In genomic region chr6:115174845-115175244, GRCm38 (mm10) we compare ENCODE assay signal across 10 mouse cellular contexts. TPM values are rescaled to one million over a fixed set of nuclear protein-coding genes. Genes with fewer than 3 reads are reported as not detected.
DNase-seq lines count a peak whose midpoint lies in the region; ATAC-seq and TF ChIP-seq lines count a peak whose summit lies in the region.
"Had no signal": no experiment of that assay in that cellular context is flagged by ENCODE, and none has a peak within 500 bp of the region (broad histone marks: within the 10 kb centered on the region; RNA-seq: fewer than 3 reads in every experiment).

No protein-coding gene starts in this region.

- no peaks in the 10 kb centered on the region; the same call in 1 of the 2 replicates for H3K4me1 ChIP-seq in forebrain, postnatal 0 days (ENCODE audit: insufficient read depth)
- peaks cover under 1% of the 10 kb centered on the region; the same call in 1 of the 2 replicates for H3K4me1 ChIP-seq in forebrain, embryonic 13.5 days
- no peaks in the 10 kb centered on the region for H3K4me1 ChIP-seq in midbrain, embryonic 14.5 days (ENCODE audit: control insufficient read depth, insufficient read depth, low read length)
- H3K4me1 ChIP-seq in midbrain, embryonic 13.5 days (replicated peaks) = no peaks in the 10 kb centered on the region
- no peaks in the 10 kb centered on the region for H3K4me1 ChIP-seq in embryonic facial prominence, embryonic 10.5 days
- no peaks in the 10 kb centered on the region for H3K4me1 ChIP-seq in small intestine, adult 2 months (ENCODE audit: control insufficient read depth, insufficient read depth, insufficient read length, low read length)

- 32% methylated on average over 3 of the region's 3 CpGs for WGBS in forebrain, postnatal 0 days
- WGBS in forebrain, embryonic 13.5 days = 36% methylated on average over 3 of the region's 3 CpGs
- WGBS in midbrain, embryonic 14.5 days = 37% methylated on average over 3 of the region's 3 CpGs
- 42% methylated on average over 3 of the region's 3 CpGs for WGBS in midbrain, embryonic 13.5 days
- WGBS in embryonic facial prominence, embryonic 10.5 days = 39% methylated on average over 3 of the region's 3 CpGs
- 18% methylated on average over 3 of the region's 3 CpGs for WGBS in small intestine, adult 2 months

- no peaks in the 10 kb centered on the region for H3K36me3 ChIP-seq in forebrain, postnatal 0 days (ENCODE audit: insufficient read depth)
- no peaks in the 10 kb centered on the region for H3K36me3 ChIP-seq in forebrain, embryonic 13.5 days (ENCODE audit: poor library complexity, severe bottlenecking)
- H3K36me3 ChIP-seq in midbrain, embryonic 14.5 days (ENCODE audit: control insufficient read depth, insufficient read depth, low read length) = no peaks in the 10 kb centered on the region
- H3K36me3 ChIP-seq in midbrain, embryonic 13.5 days = no peaks in the 10 kb centered on the region
- H3K36me3 ChIP-seq in embryonic facial prominence, embryonic 10.5 days (replicated peaks) = no peaks in the 10 kb centered on the region
- no peaks in the 10 kb centered on the region for H3K36me3 ChIP-seq in small intestine, adult 2 months (ENCODE audit: control insufficient read depth, insufficient read depth, low read length)

- DNase-seq in forebrain, postnatal 0 days = peak; percentile 26
- peak; percentile 57 for DNase-seq in midbrain, embryonic 14.5 days
- DNase-seq in embryonic facial prominence, embryonic 10.5 days (ENCODE audit: low spot score) = peak; percentile 22
- DNase-seq in B cell, adult 2 months = no peak

- peak; percentile 78 for TF ChIP-seq CTCF in forebrain, postnatal 0 days (IDR thresholded peaks at IDR 0.05; ENCODE audit: low read depth)
- TF ChIP-seq CTCF in small intestine, adult 2 months (IDR thresholded peaks at IDR 0.05; ENCODE audit: extremely low read depth, insufficient read length, insufficient replicate concordance, low read depth, low read length) = peak; percentile 46; the same call in 1 of the 2 replicates

- no peak for TF ChIP-seq POLR2A in small intestine, adult 2 months (IDR thresholded peaks at IDR 0.05; ENCODE audit: low read depth, low read length)

- ATAC-seq in forebrain, postnatal 0 days = no peak
- ATAC-seq in forebrain, embryonic 13.5 days = no peak
- ATAC-seq in midbrain, embryonic 14.5 days (ENCODE audit: low FRiP score, low TSS enrichment) = no peak
- no peak for ATAC-seq in midbrain, embryonic 13.5 days
- ATAC-seq in inflammation-experienced regulatory T-cells, adult 6 months = no peak

- H3K27me3 ChIP-seq in forebrain, postnatal 0 days (ENCODE audit: insufficient read depth, low read length) = no peaks in the 10 kb centered on the region
- no peaks in the 10 kb centered on the region for H3K27me3 ChIP-seq in forebrain, embryonic 13.5 days
- H3K27me3 ChIP-seq in midbrain, embryonic 14.5 days (ENCODE audit: control insufficient read depth, insufficient read depth, low read length) = no peaks in the 10 kb centered on the region
- H3K27me3 ChIP-seq in midbrain, embryonic 13.5 days = no peaks in the 10 kb centered on the region
- no peaks in the 10 kb centered on the region for H3K27me3 ChIP-seq in embryonic facial prominence, embryonic 10.5 days (replicated peaks; ENCODE audit: low read depth, poor library complexity, severe bottlenecking)
- no peaks in the 10 kb centered on the region for H3K27me3 ChIP-seq in small intestine, adult 2 months (ENCODE audit: control insufficient read depth, insufficient read depth, low read length)

- H3K4me2 ChIP-seq in forebrain, postnatal 0 days (ENCODE audit: low read depth) = no peak overlapping the region
- no peak overlapping the region for H3K4me2 ChIP-seq in forebrain, embryonic 13.5 days
- no peak overlapping the region for H3K4me2 ChIP-seq in midbrain, embryonic 14.5 days (ENCODE audit: low read length)
- H3K4me2 ChIP-seq in midbrain, embryonic 13.5 days (replicated peaks) = no peak overlapping the region

- no peaks in the 10 kb centered on the region for H3K9me3 ChIP-seq in forebrain, postnatal 0 days (ENCODE audit: low read length)
- no peaks in the 10 kb centered on the region for H3K9me3 ChIP-seq in forebrain, embryonic 13.5 days (replicated peaks)
- no peaks in the 10 kb centered on the region for H3K9me3 ChIP-seq in midbrain, embryonic 14.5 days (ENCODE audit: control insufficient read depth, low read length)
- H3K9me3 ChIP-seq in midbrain, embryonic 13.5 days = no peaks in the 10 kb centered on the region
- H3K9me3 ChIP-seq in embryonic facial prominence, embryonic 10.5 days = no peaks in the 10 kb centered on the region

- no peak overlapping the region for H3K9ac ChIP-seq in forebrain, postnatal 0 days
- H3K9ac ChIP-seq in forebrain, embryonic 13.5 days = no peak overlapping the region
- no peak overlapping the region for H3K9ac ChIP-seq in midbrain, embryonic 14.5 days (replicated peaks; ENCODE audit: low read length)
- no peak overlapping the region for H3K9ac ChIP-seq in midbrain, embryonic 13.5 days (replicated peaks)

- no peak overlapping the region for H3K27ac ChIP-seq in forebrain, postnatal 0 days (ENCODE audit: low read depth, low read length)
- H3K27ac ChIP-seq in forebrain, embryonic 13.5 days = no peak overlapping the region
- H3K27ac ChIP-seq in midbrain, embryonic 14.5 days (replicated peaks; ENCODE audit: low read depth, low read length) = no peak overlapping the region
- no peak overlapping the region for H3K27ac ChIP-seq in midbrain, embryonic 13.5 days
- no peak overlapping the region for H3K27ac ChIP-seq in embryonic facial prominence, embryonic 10.5 days (replicated peaks)
- H3K27ac ChIP-seq in small intestine, adult 2 months (ENCODE audit: insufficient read depth, low read depth, low read length) = no peak overlapping the region

- no peak overlapping the region for H3K4me3 ChIP-seq in forebrain, postnatal 0 days (ENCODE audit: low read depth, low read length)
- no peak overlapping the region for H3K4me3 ChIP-seq in forebrain, embryonic 13.5 days
- no peak overlapping the region for H3K4me3 ChIP-seq in midbrain, embryonic 14.5 days (replicated peaks; ENCODE audit: low read depth, low read length)
- no peak overlapping the region for H3K4me3 ChIP-seq in midbrain, embryonic 13.5 days (replicated peaks)
- H3K4me3 ChIP-seq in embryonic facial prominence, embryonic 10.5 days = no peak overlapping the region
- H3K4me3 ChIP-seq in small intestine, adult 2 months (ENCODE audit: low read depth, low read length) = no peak overlapping the region

RNA-seq across cellular contexts. Expression of gene Syn2, which starts 40.1 kb away (rescaled TPM):
- 80.1 and 91.1 TPM in 2 replicates for total RNA-seq in forebrain, postnatal 0 days (2014; rRNA removed)
- polyA plus RNA-seq in forebrain, postnatal 0 days (2015; fragmentation: Nextera tagmentation; extraction: Ambion mirVana) = 52.7 and 85.9 TPM in 2 replicates
- 15.6 and 18.3 TPM in 2 replicates for polyA plus RNA-seq in forebrain, embryonic 13.5 days (2015; fragmentation: Nextera tagmentation; extraction: Ambion mirVana)
- polyA plus RNA-seq in midbrain, embryonic 14.5 days (2014; fragmentation: Nextera tagmentation; extraction: Ambion mirVana) = 39.9 and 44.2 TPM in 2 replicates
- polyA plus RNA-seq in midbrain, embryonic 13.5 days (2015; fragmentation: Nextera tagmentation; extraction: Ambion mirVana) = 13.3 and 16.2 TPM in 2 replicates
- polyA plus RNA-seq in embryonic facial prominence, embryonic 10.5 days (2016; fragmentation: Nextera tagmentation; extraction: Ambion mirVana) = 1.8 and 2.5 TPM in 2 replicates
- 3.1 and 4.1 TPM in 2 replicates for polyA plus RNA-seq in small intestine, adult 2 months (2012; rRNA removed)
- polyA plus RNA-seq in inflammation-experienced regulatory T-cells, adult 6 months (2017; shearing (Covaris generic)) = not detected
- total RNA-seq: monocyte, adult 5-6 weeks had no signal

RNA-seq across cellular contexts. Expression of gene Gm17482, which starts 52.3 kb away (rescaled TPM):
- not detected in 2 replicates for total RNA-seq in forebrain, postnatal 0 days (2014; rRNA removed)
- polyA plus RNA-seq in forebrain, postnatal 0 days (2015; fragmentation: Nextera tagmentation; extraction: Ambion mirVana) = not detected in 2 replicates
- not detected in 2 replicates for polyA plus RNA-seq in forebrain, embryonic 13.5 days (2015; fragmentation: Nextera tagmentation; extraction: Ambion mirVana)
- polyA plus RNA-seq in midbrain, embryonic 14.5 days (2014; fragmentation: Nextera tagmentation; extraction: Ambion mirVana) = not detected in 2 replicates
- polyA plus RNA-seq in midbrain, embryonic 13.5 days (2015; fragmentation: Nextera tagmentation; extraction: Ambion mirVana) = not detected in 2 replicates
- not detected in 2 replicates for polyA plus RNA-seq in embryonic facial prominence, embryonic 10.5 days (2016; fragmentation: Nextera tagmentation; extraction: Ambion mirVana)
- not detected in 2 replicates for polyA plus RNA-seq in small intestine, adult 2 months (2012; rRNA removed)
- polyA plus RNA-seq in inflammation-experienced regulatory T-cells, adult 6 months (2017; shearing (Covaris generic)) = not detected
- total RNA-seq: heart, postnatal 36 days; monocyte, adult 5-6 weeks had no signal

Comparison
In these comparisons a context has a peak if more than half of its experiments do, and no peak if none do; other contexts are left out.
1. DNase-seq: peak in forebrain, postnatal 0 days (single experiment), midbrain, embryonic 14.5 days (single experiment) and embryonic facial prominence, embryonic 10.5 days (single experiment); none in B cell, adult 2 months (0 of 2).